Mouse (Mus musculus): ENCODE measurements at regions not wholly inside any gene's neighbourhood (a gene's known extent, or its start where the extent isn't known, plus 50 kb on each side); places are given as distances from the start of the nearest gene placed in this dataset.

- no peak for ATAC-seq (replicated peaks; ENCODE audit: low FRiP score, low read depth)
- TF ChIP-seq CTCF (IDR thresholded peaks at IDR 0.05; ENCODE audit: low read depth) = peak; percentile 47; the same call in 1 of the 2 replicates
- no peak overlapping the region for H3K27ac ChIP-seq
- H3K9me3 ChIP-seq (replicated peaks; ENCODE audit: low read length) = no peaks in the 10 kb centered on the region
- H3K27me3 ChIP-seq (ENCODE audit: insufficient read depth, low read length) = no peaks in the 10 kb centered on the region
- 72% methylated on average over 1 of the region's 1 CpGs for WGBS
- no peak overlapping the region for H3K9ac ChIP-seq (ENCODE audit: low read depth, low read length)
- no peak overlapping the region for H3K4me2 ChIP-seq (ENCODE audit: low read length)
- no peak for DNase-seq (ENCODE audit: low spot score)
- no peaks in the 10 kb centered on the region for H3K4me1 ChIP-seq (replicated peaks; ENCODE audit: insufficient read depth, low read length)
- no peaks in the 10 kb centered on the region for H3K36me3 ChIP-seq (ENCODE audit: insufficient read depth, low read length)
- H3K4me3 ChIP-seq (replicated peaks; ENCODE audit: low read depth, low read length) = no peak overlapping the region
These were observed 90.1 kb upstream of the Zfp217 start for GRCm38 (mm10) chr2:170237959-170238358.

GRCm38 (mm10) chr2:170233426-170233825 lies 85.5 kb upstream of the Zfp217 start:
- Histone ChIP-seq H3K9me3 (replicated peaks; ENCODE audit: low read length) (no peaks in the 10 kb centered on the region), H3K9ac (ENCODE audit: low read depth, low read length) (no peak overlapping the region), H3K36me3 (ENCODE audit: insufficient read depth, low read length) (no peaks in the 10 kb centered on the region), H3K4me3 (replicated peaks; ENCODE audit: low read depth, low read length) (no peak overlapping the region), H3K27me3 (ENCODE audit: insufficient read depth, low read length) (no peaks in the 10 kb centered on the region), H3K27ac (no peak overlapping the region), H3K4me2 (ENCODE audit: low read length) (no peak overlapping the region), H3K4me1 (replicated peaks; ENCODE audit: insufficient read depth, low read length) (no peaks in the 10 kb centered on the region)
- DNase-seq (ENCODE audit: low spot score) = no peak
- ATAC-seq (replicated peaks; ENCODE audit: low FRiP score, low read depth) = no peak
- WGBS = 57% methylated on average over 4 of the region's 4 CpGs
- no peak for TF ChIP-seq CTCF (IDR thresholded peaks at IDR 0.05; ENCODE audit: low read depth)

GRCm38 (mm10) chr2:170229461-170230080 lies 81.7 kb upstream of the Zfp217 start:
- H3K4me1 ChIP-seq (replicated peaks; ENCODE audit: insufficient read depth, low read length) = no peaks in the 10 kb centered on the region
- DNase-seq (ENCODE audit: low spot score) = no peak
- ATAC-seq (replicated peaks; ENCODE audit: low FRiP score, low read depth) = no peak

GRCm38 (mm10) chr2:170228318-170228994 lies 80.6 kb upstream of the Zfp217 start:
- ATAC-seq (replicated peaks; ENCODE audit: low FRiP score, low read depth) (no peak), DNase-seq (ENCODE audit: low spot score) (no peak)
- no peak; the same call in 1 of the 2 replicates for TF ChIP-seq CTCF (IDR thresholded peaks at IDR 0.05; ENCODE audit: low read depth)
- H3K27ac ChIP-seq = no peak overlapping the region
- H3K9ac ChIP-seq (ENCODE audit: low read depth, low read length) = no peak overlapping the region
- H3K4me3 ChIP-seq (replicated peaks; ENCODE audit: low read depth, low read length) = no peak overlapping the region
- no peak overlapping the region for H3K4me2 ChIP-seq (ENCODE audit: low read length)
- H3K36me3 ChIP-seq (ENCODE audit: insufficient read depth, low read length) = no peaks in the 10 kb centered on the region
- no peaks in the 10 kb centered on the region for H3K4me1 ChIP-seq (replicated peaks; ENCODE audit: insufficient read depth, low read length)
- WGBS = 88% methylated on average over 10 of the region's 10 CpGs
- H3K27me3 ChIP-seq (ENCODE audit: insufficient read depth, low read length) = no peaks in the 10 kb centered on the region
- no peaks in the 10 kb centered on the region for H3K9me3 ChIP-seq (replicated peaks; ENCODE audit: low read length)

More at GRCm38 (mm10) chr2:170229461-170230080, 81.7 kb upstream of the Zfp217 start:
- 79% methylated on average over 8 of the region's 8 CpGs for WGBS
- no peak overlapping the region for H3K4me3 ChIP-seq (replicated peaks; ENCODE audit: low read depth, low read length)
- no peak for TF ChIP-seq CTCF (IDR thresholded peaks at IDR 0.05; ENCODE audit: low read depth)
- H3K4me2 ChIP-seq (ENCODE audit: low read length) = no peak overlapping the region
- no peaks in the 10 kb centered on the region for H3K36me3 ChIP-seq (ENCODE audit: insufficient read depth, low read length)
- H3K27ac ChIP-seq = no peak overlapping the region
- H3K9me3 ChIP-seq (replicated peaks; ENCODE audit: low read length) = no peaks in the 10 kb centered on the region
- H3K9ac ChIP-seq (ENCODE audit: low read depth, low read length) = no peak overlapping the region
- no peaks in the 10 kb centered on the region for H3K27me3 ChIP-seq (ENCODE audit: insufficient read depth, low read length)

- H3K27ac ChIP-seq = no peak overlapping the region
- peaks cover 13% of the 10 kb centered on the region; the same call in 1 of the 2 replicates for H3K4me1 ChIP-seq (replicated peaks; ENCODE audit: insufficient read depth, low read length)
- no peaks in the 10 kb centered on the region for H3K9me3 ChIP-seq (replicated peaks; ENCODE audit: low read length)
- no peaks in the 10 kb centered on the region for H3K36me3 ChIP-seq (ENCODE audit: insufficient read depth, low read length)
- no peak overlapping the region for H3K4me2 ChIP-seq (ENCODE audit: low read length)
- ATAC-seq (replicated peaks; ENCODE audit: low FRiP score, low read depth) = no peak
- TF ChIP-seq CTCF (IDR thresholded peaks at IDR 0.05; ENCODE audit: low read depth) = no peak
- no peak for DNase-seq (ENCODE audit: low spot score)
- H3K27me3 ChIP-seq (ENCODE audit: insufficient read depth, low read length) = no peaks in the 10 kb centered on the region
- no peak overlapping the region for H3K4me3 ChIP-seq (replicated peaks; ENCODE audit: low read depth, low read length)
- no peak overlapping the region for H3K9ac ChIP-seq (ENCODE audit: low read depth, low read length)
- 88% methylated on average over 7 of the region's 7 CpGs for WGBS
These were observed 76.0 kb upstream of the Zfp217 start for GRCm38 (mm10) chr2:170223872-170224271.

GRCm38 (mm10) chr2:170222819-170223218 lies 74.9 kb upstream of the Zfp217 start:
- DNase-seq (ENCODE audit: low spot score) (peak; percentile 60), ATAC-seq (replicated peaks; ENCODE audit: low FRiP score, low read depth) (no peak)
- 0 out of 2 replicates have a peak overlapping the region, but pooled peaks have one; percentile 25 for H3K9ac ChIP-seq (ENCODE audit: low read depth, low read length)
- no peaks in the 10 kb centered on the region for H3K36me3 ChIP-seq (ENCODE audit: insufficient read depth, low read length)
- no peaks in the 10 kb centered on the region for H3K27me3 ChIP-seq (ENCODE audit: insufficient read depth, low read length)
- 5% methylated on average over 6 of the region's 6 CpGs for WGBS
- no peak overlapping the region for H3K27ac ChIP-seq
- H3K4me1 ChIP-seq (replicated peaks; ENCODE audit: insufficient read depth, low read length) = peaks cover 16% of the 10 kb centered on the region; the same call in 1 of the 2 replicates
- H3K4me2 ChIP-seq (ENCODE audit: low read length) = peak overlapping the region; percentile 29
- H3K4me3 ChIP-seq (replicated peaks; ENCODE audit: low read depth, low read length) = no peak overlapping the region
- TF ChIP-seq CTCF (IDR thresholded peaks at IDR 0.05; ENCODE audit: low read depth) = no peak
- H3K9me3 ChIP-seq (replicated peaks; ENCODE audit: low read length) = no peaks in the 10 kb centered on the region

All from kidney, postnatal 0 days (tissue).